Mouse (Mus musculus): ENCODE measurements around the gene Cdc16. TPM values are rescaled to one million over a fixed set of nuclear protein-coding genes. Genes with fewer than 3 reads are reported as not detected.
A peak's percentile ranks its signal among the peaks of the same experiment; 100 is the strongest.

Gene Cdc16
- polyA plus RNA-seq, 1 experiment from 2014 or later, result 86.4 TPM

GRCm38 (mm10) chr8:13769206-13769605 is 11.7 kb downstream of the Cdc16 start:
- H3K9ac ChIP-seq (replicated peaks; ENCODE audit: low read depth), result no peak overlapping the region
- ATAC-seq (no peak), DNase-seq (ENCODE audit: low spot score) (no peak)
- H3K27ac ChIP-seq (ENCODE audit: low read length), result no peak overlapping the region
- no peak for TF ChIP-seq EP300 (IDR thresholded peaks at IDR 0.05)
- no peak for TF ChIP-seq CTCF (IDR thresholded peaks at IDR 0.05)
- H3K4me3 ChIP-seq (ENCODE audit: low read depth, low read length), result no peak overlapping the region
- peaks cover 52% of the 10 kb centered on the region for H3K36me3 ChIP-seq (ENCODE audit: insufficient read depth, low read length)
- H3K27me3 ChIP-seq (replicated peaks; ENCODE audit: insufficient read depth, low read length), result no peaks in the 10 kb centered on the region
- no peak overlapping the region for H3K4me2 ChIP-seq (replicated peaks; ENCODE audit: low read depth, low read length)
- WGBS, result 85% methylated on average over 11 of the region's 11 CpGs
- H3K9me3 ChIP-seq (ENCODE audit: low read length), result no peaks in the 10 kb centered on the region
- H3K4me1 ChIP-seq (ENCODE audit: insufficient read depth, low read depth, low read length), result no peaks in the 10 kb centered on the region

- 74% methylated on average over 3 of the region's 3 CpGs for WGBS
- DNase-seq (ENCODE audit: low spot score), result no peak
- Histone ChIP-seq H3K9me3 (ENCODE audit: low read length) (no peaks in the 10 kb centered on the region), H3K27ac (ENCODE audit: low read length) (no peak overlapping the region), H3K4me1 (ENCODE audit: insufficient read depth, low read depth, low read length) (no peaks in the 10 kb centered on the region), H3K4me3 (ENCODE audit: low read depth, low read length) (no peak overlapping the region), H3K27me3 (replicated peaks; ENCODE audit: insufficient read depth, low read length) (no peaks in the 10 kb centered on the region), H3K4me2 (replicated peaks; ENCODE audit: low read depth, low read length) (no peak overlapping the region), H3K36me3 (ENCODE audit: insufficient read depth, low read length) (peaks cover 30% of the 10 kb centered on the region; the same call in 1 of the 2 replicates), H3K9ac (replicated peaks; ENCODE audit: low read depth) (no peak overlapping the region)
- no peak for ATAC-seq
- TF ChIP-seq CTCF (IDR thresholded peaks at IDR 0.05), result no peak
- no peak for TF ChIP-seq EP300 (IDR thresholded peaks at IDR 0.05)
Measured at GRCm38 (mm10) chr8:13780536-13780935, 23.1 kb downstream of the Cdc16 start.

GRCm38 (mm10) chr8:13785250-13785763 is 27.8 kb downstream of the Cdc16 start, which contains the start of gene Upf3a:
Gene Upf3a (plus strand): TSS chr8:13785615.
- WGBS, result under 1% methylated on average over 46 of the region's 47 CpGs
- H3K9me3 ChIP-seq (ENCODE audit: low read length), result no peaks in the 10 kb centered on the region
- peak within 1 kb of the TSS; percentile 83 for H3K4me2 ChIP-seq (replicated peaks; ENCODE audit: low read depth, low read length)
- TF ChIP-seq CTCF (IDR thresholded peaks at IDR 0.05) (peak; percentile 90), EP300 (IDR thresholded peaks at IDR 0.05) (peak; percentile 65)
- peak within 1 kb of the TSS; percentile 80 for H3K4me3 ChIP-seq (ENCODE audit: low read depth, low read length)
- 0 out of 2 replicates have a peak, but pooled peaks cover 2% of the 10 kb centered on the region for H3K36me3 ChIP-seq (ENCODE audit: insufficient read depth, low read length)
- peak within 1 kb of the TSS; percentile 99 for H3K27ac ChIP-seq (ENCODE audit: low read length)
- peak; percentile 97 for DNase-seq (ENCODE audit: low spot score)
- H3K27me3 ChIP-seq (replicated peaks; ENCODE audit: insufficient read depth, low read length), result no peaks in the 10 kb centered on the region
- peak within 1 kb of the TSS; percentile 98 for H3K9ac ChIP-seq (replicated peaks; ENCODE audit: low read depth)
- peak; percentile 96 for ATAC-seq
- no peaks in the 10 kb centered on the region for H3K4me1 ChIP-seq (ENCODE audit: insufficient read depth, low read depth, low read length)

- ATAC-seq, result peak; percentile 97
- WGBS, result 2% methylated on average over 35 of the region's 47 CpGs
- H3K27ac ChIP-seq (ENCODE audit: low read length), result peak overlapping the region; percentile 99
- no peaks in the 10 kb centered on the region for H3K4me1 ChIP-seq (ENCODE audit: insufficient read depth, low read depth, low read length)
- TF ChIP-seq CTCF (IDR thresholded peaks at IDR 0.05) (peak; percentile 92), EP300 (IDR thresholded peaks at IDR 0.05) (peak; percentile 56; the same call in 1 of the 2 replicates)
- no peaks in the 10 kb centered on the region for H3K36me3 ChIP-seq (ENCODE audit: insufficient read depth, low read length)
- DNase-seq (ENCODE audit: low spot score), result peak; percentile 98
- no peaks in the 10 kb centered on the region for H3K9me3 ChIP-seq (ENCODE audit: low read length)
- H3K4me2 ChIP-seq (replicated peaks; ENCODE audit: low read depth, low read length), result peak overlapping the region; percentile 83
- peak overlapping the region; percentile 80 for H3K4me3 ChIP-seq (ENCODE audit: low read depth, low read length)
- peak overlapping the region; percentile 98 for H3K9ac ChIP-seq (replicated peaks; ENCODE audit: low read depth)
- H3K27me3 ChIP-seq (replicated peaks; ENCODE audit: insufficient read depth, low read length), result no peaks in the 10 kb centered on the region
Measured at GRCm38 (mm10) chr8:13785764-13786299, 28.4 kb downstream of the Cdc16 start.

GRCm38 (mm10) chr8:13789606-13790005 is 32.1 kb downstream of the Cdc16 start:
- H3K36me3 ChIP-seq (ENCODE audit: insufficient read depth, low read length), result peaks cover 18% of the 10 kb centered on the region; the same call in 1 of the 2 replicates
- H3K27ac ChIP-seq (ENCODE audit: low read length), result no peak overlapping the region
- no peak overlapping the region for H3K4me2 ChIP-seq (replicated peaks; ENCODE audit: low read depth, low read length)
- no peak overlapping the region for H3K9ac ChIP-seq (replicated peaks; ENCODE audit: low read depth)
- TF ChIP-seq EP300 (IDR thresholded peaks at IDR 0.05) (no peak), CTCF (IDR thresholded peaks at IDR 0.05) (no peak)
- DNase-seq (ENCODE audit: low spot score) (no peak), ATAC-seq (no peak)
- no peaks in the 10 kb centered on the region for H3K4me1 ChIP-seq (ENCODE audit: insufficient read depth, low read depth, low read length)
- no peaks in the 10 kb centered on the region for H3K27me3 ChIP-seq (replicated peaks; ENCODE audit: insufficient read depth, low read length)
- no peaks in the 10 kb centered on the region for H3K9me3 ChIP-seq (ENCODE audit: low read length)
- 95% methylated on average over 8 of the region's 8 CpGs for WGBS
- no peak overlapping the region for H3K4me3 ChIP-seq (ENCODE audit: low read depth, low read length)

GRCm38 (mm10) chr8:13793097-13793745 is 35.7 kb downstream of the Cdc16 start:
- no peak for ATAC-seq
- no peak for DNase-seq (ENCODE audit: low spot score)
- Histone ChIP-seq H3K4me2 (replicated peaks; ENCODE audit: low read depth, low read length) (no peak overlapping the region), H3K27me3 (replicated peaks; ENCODE audit: insufficient read depth, low read length) (no peaks in the 10 kb centered on the region), H3K9me3 (ENCODE audit: low read length) (no peaks in the 10 kb centered on the region), H3K4me3 (ENCODE audit: low read depth, low read length) (no peak overlapping the region), H3K9ac (replicated peaks; ENCODE audit: low read depth) (no peak overlapping the region), H3K36me3 (ENCODE audit: insufficient read depth, low read length) (peaks cover 35% of the 10 kb centered on the region), H3K27ac (ENCODE audit: low read length) (no peak overlapping the region), H3K4me1 (ENCODE audit: insufficient read depth, low read depth, low read length) (no peaks in the 10 kb centered on the region)
- TF ChIP-seq EP300 (IDR thresholded peaks at IDR 0.05), result no peak
- no peak for TF ChIP-seq CTCF (IDR thresholded peaks at IDR 0.05)
- 88% methylated on average over 8 of the region's 8 CpGs for WGBS
